Mouse (Mus musculus): Measurements from ENCODE around the gene Nxph1.

Gene Nxph1

DNA sequence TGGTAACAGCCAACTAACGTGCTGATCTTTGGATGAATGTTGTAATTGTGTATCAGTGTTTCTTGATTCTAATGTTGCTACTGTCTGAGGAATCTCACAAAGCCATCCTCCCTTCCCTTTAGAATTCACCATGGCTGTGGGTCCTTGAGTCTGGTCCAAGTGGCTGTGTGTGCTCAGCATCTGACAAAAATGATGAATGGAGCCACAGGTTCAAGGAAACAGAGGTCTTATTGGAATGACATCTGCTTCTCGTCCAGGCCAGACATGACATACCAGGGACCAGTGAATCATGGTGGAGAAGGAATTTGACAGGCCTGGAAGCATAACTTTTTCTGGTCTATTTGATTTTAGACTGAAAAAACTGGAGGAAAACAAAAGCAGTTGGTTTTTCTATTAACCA is 22.3 kb downstream of the Nxph1 start:
- no peak for DNase-seq

DNA sequence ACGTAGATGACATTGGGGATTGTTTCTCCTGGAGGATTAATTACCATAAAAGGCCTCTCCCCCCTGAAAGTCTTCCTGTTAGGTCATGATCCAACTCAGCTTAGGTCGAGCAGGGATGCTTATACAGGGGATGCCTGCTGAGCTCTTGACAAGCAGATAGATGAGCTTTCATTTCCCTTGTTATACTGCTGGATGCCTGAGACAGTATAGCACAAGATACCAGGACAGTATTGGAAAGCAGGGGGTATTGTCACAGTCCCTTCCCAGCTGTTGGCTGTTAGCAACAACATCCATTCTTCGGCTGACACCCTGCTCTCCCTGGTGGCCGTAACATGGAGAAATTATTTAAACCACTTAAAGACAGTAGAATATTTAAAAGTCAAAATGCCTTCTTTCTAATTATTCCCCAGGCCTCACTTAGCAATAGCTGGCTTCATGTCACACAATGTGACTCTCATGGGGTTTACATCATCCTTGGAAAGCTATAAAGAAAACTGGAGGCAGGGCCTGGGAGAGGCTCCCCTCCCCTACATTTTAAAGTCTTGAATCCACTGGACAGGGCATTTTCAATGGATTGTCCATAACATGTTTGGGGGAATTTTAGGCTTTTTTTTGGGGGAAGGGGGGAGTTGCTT is 31.1 kb downstream of the Nxph1 start:
- DNase-seq = no peak

DNA sequence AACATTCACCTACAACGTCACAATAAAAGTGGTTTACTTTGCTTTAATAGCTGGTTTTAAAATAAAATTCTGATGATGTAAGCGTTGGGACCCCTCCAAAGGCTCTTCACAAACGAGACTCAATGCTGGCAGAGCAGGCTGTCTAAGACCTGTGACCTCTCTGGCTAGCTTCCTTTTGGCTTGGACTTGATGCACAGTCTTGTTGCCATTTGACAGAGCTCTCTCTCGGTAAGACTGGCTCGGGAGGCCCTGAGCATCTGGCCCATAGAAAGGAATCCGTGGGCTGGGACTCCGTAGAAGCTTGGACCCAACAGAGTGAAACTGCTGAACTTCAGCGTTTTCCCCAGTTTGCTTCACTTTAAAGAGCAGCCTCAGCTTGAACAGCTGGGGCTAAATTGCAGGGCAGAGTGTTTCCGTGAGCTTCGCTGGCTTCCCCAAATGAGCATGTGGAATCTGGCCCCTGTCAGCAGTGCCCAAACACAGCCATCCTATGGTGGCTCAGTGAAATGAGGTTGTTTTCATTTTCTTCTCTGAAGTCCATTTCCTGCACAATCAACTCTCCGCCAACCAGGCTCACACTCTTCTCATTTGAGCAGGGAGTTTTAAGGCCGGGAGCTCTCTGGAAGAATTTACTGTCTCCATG is 48.2 kb downstream of the Nxph1 start:
- peak; percentile 3 for DNase-seq

DNA sequence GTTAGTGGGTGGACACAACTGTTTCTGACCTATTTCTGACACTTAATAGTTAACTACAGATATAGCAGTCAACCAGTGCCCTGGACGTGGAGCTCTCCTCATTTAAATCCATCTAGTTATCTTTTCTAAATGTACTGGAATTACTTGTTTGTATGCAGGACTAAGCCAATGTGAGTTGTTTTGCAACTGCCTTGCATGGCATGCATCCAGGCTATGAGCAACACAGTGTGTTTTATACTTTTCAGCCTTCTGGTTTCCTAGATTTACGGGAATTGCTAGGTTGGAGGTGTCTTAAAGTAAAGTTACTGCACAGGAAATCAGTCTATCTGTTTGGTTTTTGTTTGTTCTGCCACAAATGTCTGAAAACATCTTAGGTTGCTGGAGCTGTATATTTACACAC is 49.1 kb downstream of the Nxph1 start:
- no peak for DNase-seq

DNA sequence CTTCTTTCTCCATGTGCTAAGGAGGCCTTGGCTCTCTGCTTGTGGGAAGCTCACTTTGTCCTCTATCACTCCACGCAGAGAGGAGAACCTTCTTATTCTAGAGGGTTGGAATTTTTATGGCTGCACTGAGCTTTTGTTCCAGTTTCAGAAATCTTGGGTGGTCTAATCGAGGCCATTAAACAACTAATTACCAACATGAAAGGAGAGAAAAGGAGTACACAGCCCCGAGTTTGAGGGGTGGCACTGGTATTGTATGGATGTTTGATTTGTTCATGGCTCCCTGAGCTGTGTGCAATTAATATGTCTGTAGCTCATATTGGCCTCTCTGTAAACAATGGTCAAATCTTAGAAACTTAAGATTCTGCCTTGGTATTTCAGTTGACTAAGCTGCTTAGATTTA is 54.5 kb downstream of the Nxph1 start:
- DNase-seq = no peak

DNA sequence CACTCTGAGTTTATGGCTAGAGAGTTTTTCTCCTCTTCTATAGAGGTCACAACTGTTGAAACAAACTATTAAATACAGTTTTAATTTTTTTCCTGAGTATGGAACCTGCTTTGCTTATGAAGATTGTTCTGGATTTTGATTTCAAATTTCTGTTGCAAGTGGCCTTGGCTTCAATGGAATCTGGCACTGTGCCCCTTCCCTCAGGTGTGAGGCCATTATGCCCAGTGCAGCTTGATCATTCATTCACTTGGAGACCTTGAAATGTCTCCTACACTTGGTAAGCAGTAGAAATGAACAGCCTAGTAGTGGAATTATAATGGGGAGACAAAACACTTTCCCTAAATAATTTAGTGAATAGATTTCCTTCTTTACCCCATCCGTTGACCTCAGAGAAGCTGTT is 78.4 kb downstream of the Nxph1 start:
- DNase-seq = no peak

DNA sequence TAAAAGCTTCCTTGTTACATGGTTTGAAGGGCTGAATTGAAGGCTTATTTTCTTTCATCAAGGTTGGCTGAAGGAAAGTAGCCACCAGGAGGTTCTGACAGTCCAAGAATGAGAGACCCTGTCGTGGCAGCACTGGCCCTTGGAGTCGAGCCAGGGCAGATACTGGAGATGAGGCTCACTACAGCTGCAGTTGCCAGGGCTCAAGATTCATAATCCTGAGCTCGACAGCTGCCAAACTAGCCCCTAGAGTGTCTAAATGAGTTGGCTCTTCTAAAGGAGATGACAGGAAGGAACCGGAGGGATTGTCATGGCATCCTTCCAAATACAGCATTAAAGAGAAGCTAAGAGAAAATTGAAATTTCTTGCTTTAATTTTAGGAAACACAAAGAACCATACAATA is 78.9 kb downstream of the Nxph1 start:
- peak; percentile 4 for DNase-seq

DNA sequence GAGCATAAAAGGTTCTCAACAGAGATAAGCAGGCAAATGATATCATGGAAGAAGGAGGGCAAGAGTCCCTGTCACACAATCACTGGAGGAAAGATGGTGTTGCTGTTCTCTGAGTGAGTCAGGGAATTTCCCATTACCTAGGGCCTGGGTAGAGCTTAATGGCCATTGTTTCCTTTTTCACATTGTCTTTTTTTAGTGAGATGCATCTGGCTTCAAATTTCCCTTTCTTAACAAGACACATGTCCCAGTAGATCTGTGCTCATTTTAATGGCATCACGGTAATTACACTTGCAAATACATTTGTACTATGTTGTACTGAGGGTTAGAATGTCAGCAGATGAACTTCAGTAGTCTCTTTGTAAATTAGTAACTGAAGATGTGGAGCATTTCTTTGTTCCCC is 80.3 kb downstream of the Nxph1 start:
- DNase-seq = no peak

DNA sequence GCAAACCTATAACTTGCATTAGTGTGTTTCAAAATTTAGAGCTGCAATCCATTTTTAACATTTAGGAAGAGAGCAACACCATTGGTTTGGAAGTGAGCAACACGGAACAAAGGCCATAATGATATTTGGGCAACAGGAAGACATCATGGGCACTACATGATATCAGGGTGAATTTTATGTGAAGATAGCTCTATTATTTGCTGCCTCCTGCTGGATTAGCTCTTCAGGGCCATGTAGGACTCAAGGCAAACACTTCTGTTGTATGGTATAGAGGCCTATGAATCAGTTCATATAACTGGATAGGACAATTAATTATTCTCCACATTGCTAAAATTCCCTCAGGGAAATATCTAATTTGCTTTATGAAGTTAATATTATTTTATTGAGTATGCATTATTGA is 91.1 kb downstream of the Nxph1 start:
- DNase-seq = no peak

DNA sequence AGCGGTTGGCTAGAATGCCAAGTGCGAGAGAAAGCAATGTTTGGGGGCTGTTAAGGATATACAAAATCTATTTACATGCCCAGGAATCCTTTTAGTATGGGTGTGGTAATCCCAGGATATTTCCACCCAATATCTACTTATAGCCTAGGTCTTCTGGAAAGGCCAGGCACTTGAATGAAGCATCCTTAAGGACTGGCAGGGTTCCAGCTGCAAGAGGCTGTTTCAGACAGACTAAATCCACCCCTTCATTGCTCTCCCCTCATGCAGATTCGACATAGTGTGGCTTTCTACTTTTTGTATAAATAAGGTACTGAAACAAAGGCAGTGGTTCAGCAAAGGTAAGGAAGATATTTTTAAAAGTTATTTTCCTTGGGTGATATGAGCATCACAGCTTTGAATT is 92.8 kb downstream of the Nxph1 start:
- no peak for DNase-seq

DNA sequence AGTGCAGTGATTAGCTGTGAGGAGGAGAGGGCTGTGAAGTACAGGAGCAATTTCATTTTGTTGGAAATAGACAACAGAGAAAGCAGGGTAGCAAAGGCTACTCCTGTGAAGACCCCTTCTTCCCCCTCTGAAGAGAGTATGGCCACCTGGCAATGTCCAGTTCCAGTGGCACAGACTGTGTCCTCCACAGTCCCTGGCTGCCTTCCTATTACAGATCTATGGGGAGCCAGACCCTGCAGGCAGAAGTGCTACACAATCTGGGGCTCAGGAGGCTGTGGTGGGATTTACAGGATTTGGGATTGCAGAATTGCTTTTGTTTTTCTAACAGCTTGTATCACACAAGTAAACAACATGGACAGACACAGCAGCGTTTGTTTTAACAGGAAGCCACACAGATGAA is 94.2 kb downstream of the Nxph1 start:
- DNase-seq = no peak

DNA sequence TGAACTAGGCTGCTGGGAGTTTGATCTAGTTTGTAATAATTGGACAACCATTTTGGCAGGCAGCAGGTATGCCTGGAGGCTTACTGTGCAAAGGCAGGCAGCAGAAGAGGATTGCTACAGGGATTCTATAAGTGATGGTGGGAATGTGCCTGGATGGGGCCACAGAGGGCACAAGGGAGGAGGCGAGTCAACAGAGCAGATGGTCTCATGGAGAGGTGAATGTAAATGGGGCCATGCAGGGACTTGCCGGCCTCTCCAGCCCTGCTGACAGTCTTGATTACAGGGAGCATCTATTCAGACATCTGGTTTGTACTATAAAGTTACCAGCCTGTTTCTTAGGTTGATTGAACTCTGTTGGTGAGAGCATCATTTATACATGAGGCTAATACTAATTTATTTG is 98.6 kb downstream of the Nxph1 start:
- DNase-seq = peak; percentile 20

DNA sequence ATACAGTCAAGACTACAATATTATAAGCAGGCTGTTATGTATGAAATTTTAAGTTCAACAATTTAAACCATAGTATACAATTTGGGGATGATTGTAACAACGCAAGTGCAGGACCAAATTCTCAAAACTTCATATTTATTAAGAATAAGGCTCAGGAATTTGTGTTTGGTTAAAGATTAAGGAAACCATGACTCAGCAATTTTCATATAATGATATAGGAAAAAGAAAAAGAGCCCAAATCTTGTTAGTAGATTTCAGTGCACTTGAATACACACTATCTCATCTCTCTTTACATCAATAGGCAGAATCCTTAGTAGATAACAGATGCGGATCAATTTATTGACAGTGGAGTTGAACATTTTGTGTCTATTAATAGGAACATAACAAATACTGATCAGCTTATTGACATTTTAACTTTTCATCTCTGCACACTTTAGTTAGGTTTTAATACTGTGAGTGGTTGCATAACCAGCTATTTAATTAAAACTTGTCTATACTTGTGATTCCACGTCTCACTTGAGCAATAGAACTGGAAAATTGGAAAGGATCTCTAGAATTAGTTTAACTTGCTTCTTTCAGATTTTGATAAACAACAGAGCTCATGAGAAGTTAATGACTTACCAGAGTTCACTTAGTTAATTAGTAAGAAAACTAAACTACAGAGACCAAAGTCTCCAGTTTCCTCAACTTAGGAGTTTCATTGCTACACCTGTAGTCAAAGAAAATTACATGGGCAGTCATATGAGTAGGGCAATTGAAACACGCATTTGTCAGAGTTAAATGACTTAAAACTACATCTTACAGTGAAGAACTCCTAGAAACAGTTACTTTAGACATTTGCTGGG is 113.3 kb downstream of the Nxph1 start:
- no peak for DNase-seq

DNA sequence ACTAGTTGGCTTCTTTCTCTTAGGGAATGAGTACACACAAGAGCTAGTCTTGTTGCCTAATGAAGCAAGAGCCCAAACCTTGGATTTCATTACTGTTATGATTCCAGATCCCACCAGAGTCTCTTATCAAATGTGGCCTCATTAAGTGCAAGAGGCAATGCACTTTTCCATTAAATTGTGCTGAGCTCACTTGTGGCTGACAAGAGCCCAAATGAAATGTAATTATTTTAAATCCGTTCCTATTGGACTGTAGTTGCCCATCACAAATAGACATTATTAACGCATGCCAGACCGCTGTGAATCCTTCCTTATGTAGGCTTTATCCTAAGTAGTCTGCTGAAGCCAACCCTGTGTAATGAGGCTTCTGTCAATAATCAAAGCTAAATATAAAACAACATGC is 118.2 kb downstream of the Nxph1 start:
- no peak for DNase-seq

DNA sequence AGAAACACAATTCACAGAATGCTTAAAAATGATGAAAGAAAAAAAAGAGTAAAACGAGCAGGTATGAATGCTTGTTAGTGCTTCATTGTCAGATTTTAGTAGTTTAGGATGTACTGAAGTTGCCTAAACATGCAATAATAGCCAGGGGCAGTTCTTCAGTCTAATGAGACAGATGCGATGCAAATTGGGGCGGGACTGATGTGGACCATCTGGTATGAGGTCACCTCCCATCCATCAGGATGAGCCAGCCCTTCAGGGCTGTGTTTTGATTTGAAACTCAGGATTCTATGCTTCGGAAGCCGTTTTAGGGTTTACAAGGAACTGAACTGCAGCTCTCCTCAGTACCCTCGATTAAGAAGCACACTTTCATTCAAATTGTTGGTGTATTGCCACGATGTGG is 121.7 kb downstream of the Nxph1 start:
- no peak for DNase-seq

DNA sequence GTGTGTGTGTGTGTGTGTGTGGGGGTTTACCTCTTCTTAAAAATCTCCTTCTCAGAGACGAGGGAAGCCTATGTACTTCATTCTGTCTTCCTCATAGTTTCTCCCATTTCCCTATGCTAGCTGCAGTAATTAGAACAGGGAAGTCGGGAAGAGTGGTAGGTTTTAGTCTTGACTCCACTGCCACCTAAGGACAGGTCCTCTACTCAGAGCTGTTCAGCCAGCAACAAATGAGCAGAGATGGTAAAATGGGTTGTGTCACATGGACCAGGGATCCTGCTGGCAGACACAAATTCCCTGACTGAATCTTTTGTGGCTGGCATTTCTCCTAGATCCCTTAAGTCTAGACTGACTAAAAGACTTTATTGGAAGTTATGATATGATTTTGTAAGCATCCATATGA is 128.2 kb downstream of the Nxph1 start:
- no peak for DNase-seq

DNA sequence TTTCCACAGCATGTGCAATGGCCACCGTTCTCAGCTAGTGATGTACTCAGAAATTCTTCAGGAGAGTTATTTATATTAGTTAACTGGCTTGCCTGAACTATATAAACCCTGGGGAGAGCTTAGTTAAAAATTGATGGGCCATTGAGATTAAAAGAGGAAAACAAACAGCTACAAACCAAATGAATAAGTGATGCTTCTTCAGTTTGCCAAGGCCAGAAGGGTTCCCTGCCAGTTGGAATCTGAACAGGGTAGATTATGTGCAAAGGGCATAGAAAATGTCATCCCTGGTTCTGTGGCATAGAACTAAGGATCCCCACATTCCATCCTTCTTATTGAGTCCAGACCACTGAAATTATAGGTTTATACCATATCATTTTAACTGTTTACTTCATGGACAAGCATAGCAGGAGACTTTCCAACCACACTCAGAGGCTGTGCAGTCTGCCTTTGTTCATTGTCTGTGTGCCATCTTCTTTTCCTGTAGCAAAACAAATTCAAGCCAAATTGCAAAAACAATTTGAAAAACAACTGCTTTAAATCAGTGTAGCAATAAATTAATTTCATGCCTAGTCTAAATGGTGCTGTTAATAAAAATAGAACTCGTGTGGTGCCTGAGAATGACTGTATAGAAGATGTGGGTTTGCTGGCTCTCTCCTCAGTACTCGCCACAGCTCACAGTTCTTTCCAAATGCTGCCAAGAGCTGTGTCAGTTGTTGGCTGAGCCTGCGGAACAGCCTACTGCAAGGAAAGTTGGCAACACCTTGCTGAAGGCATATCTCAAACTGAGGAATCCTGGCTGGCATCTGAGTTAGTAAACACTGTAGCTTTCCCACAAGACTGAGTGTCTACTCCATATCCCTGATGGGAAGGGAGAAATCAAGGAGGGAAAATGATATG is 129.8 kb downstream of the Nxph1 start:
- peak; percentile 82 for DNase-seq

DNA sequence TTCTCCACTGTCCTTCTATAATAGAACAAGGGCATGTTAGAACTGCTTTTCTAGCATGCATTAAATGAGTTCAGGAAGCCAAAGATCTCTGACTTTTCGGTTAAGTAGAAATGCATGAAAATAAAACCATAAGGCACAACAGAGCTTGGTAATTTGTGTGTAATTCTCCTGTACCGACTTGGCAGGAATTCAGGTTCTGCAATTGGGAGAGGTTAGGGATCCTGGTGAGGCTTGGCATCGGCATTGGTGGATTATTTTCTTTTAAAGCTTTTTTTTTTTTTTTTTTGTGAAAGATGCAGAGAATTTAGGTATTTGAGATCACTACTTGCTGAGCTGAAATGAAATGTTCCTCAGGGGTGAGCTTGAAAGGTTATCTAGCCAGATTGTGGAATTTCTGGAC is 135.6 kb downstream of the Nxph1 start:
- DNase-seq = peak; percentile 17

DNA sequence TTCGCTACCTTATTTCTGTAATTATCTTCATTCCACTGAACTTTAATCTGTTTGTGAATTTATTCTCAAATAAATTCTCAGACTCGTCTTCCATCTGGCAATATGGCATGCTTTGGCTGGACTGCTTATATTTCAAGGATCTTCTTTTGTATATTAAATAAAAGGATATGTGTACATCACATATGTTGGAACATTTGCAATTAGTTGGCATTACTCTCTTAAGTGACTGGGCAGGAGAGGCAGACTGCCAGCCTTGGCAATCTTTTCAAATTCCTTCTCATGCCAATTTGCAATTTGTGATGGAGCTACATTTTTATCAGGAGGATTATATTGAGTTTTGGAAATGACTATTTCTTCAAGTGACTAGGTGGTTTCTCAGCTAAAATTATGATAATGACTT is 149.1 kb downstream of the Nxph1 start:
- DNase-seq = no peak

DNA sequence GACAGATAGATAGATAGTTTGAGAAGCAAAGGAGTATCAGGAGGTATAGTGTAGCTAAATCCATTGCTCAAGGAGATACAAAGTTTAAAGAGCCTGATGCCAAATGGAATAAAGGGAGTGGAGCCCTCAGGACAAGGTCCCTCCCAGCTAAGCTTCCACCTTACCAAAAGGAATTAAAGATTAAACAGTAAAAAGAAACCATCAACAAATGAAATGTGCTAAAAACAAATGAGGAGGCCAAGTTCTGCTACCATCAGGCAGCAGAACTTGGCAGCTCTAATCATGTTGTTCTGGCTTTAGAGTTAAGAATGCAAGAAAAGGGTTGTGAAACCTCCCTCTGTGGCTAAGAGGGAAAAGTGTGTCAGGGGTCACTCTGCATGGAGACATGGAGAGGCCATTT is 159.1 kb downstream of the Nxph1 start:
- no peak for DNase-seq

DNA sequence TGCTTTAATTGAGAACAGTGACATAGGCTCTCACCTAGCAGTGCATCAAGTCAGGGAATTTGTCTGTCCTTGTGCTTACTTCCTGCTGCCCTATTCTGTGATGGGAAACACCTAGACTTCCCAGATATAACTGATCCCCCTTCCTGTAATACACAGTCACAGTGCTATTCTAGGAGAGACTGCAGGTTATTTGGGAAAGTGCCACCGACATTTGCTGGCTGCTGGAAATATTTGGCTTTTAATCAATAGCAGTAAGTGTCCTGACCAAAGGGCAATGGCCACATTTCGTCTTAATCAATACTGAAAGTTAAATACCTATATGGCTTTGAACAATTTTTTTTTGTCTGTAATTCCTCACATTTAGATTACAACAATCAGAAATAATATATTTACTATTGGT is 170.9 kb downstream of the Nxph1 start:
- DNase-seq = no peak

DNA sequence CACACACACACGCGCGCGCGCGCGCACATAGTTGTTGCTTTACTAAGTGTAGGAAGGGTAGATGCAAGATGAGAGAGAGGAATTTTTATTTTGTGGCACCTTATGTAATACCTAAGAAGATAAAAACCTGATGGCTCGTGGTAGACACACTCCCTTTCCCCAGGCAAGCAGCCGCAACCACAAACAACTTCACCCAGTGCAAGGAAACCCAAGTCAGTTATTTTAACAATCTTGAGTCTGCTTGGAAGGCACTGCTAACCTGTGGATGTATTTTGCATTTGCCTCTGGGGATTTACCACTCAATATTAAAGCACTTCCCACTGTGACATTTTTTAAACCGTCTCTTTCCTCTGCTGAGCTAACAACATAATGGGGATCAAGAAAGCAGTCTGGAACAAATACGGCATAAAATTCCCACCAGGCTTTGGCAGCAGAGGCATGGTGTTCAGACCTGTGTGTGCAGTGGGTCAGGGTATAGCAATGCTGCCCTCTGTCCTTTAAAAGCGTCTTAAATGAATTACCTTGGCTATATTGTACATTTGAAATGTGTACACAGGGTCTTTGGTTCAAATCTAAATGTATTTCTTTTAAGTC is 176.2 kb downstream of the Nxph1 start:
- DNase-seq = no peak
